Mouse (Mus musculus): ENCODE measurements at regions not wholly inside any gene's neighbourhood (a gene's known extent, or its start where the extent isn't known, plus 50 kb on each side); places are given as distances from the start of the nearest gene placed in this dataset.
A peak's percentile ranks its signal among the peaks of the same experiment; 100 is the strongest.

- no peak for DNase-seq
Measured at GRCm38 (mm10) chr8:82702044-82702443, 71.9 kb downstream of the Zfp330 start.

GRCm38 (mm10) chr8:82700471-82700870, 73.5 kb downstream of the Zfp330 start:
- no peak for DNase-seq

DNA sequence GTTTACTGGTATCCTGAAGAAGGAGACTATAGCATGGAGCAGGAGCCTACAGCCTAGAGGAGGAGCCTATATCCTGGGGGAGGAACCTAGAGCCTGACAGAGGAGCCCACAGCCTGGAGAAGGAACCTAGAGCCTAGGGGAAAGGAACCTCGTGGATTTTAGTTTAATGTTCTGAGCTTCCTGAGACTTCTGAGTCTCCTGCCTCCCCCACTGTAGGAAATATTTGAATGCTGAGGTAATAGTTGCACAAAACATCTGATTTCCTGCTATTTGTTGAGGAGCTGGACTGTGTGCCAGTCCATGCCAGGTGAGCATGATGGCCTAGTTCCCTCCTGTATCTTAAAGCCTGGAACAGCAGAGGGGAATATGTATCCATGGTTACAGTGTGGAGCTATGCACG, 74.7 kb downstream of the Zfp330 start:
- no peak for DNase-seq

DNA sequence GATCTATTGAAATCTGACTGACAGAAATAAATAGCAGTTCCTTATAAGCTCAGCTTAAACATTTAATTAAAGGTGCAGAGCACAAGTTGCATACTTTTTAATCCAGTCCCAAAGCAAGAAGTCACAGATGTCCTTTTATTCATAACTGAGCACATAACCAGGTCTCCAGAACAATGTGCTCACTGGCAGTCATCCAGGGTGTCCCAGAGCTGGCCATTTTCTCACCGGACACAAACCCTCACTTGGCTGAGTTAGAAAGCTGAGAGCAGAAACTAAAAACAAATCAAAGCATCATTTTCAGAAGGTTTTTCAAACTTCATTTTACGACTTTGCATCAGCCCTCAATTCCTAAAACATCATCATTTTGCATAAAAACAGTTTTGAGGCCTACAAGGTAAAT, 75.9 kb downstream of the Zfp330 start:
- DNase-seq, result no peak

DNA sequence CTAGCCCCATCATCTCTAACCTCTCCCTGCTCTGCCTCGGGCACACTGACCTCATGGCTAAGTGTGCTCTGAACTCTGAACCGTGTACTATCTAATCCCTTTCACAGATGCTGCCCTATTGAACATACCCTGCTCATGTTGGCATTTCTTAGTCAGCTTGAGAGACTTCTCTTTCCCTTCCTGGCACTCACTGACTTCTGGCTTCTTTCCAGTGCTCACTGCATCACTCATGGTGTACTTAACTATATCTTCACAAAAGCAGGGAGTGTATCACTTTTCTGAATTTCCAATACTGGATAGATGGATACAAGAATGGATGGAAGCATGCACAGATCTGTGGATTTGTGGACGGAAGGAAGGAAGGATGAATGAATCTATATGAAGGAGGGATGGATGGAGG, 80.9 kb downstream of the Zfp330 start:
- no peak for DNase-seq

DNA sequence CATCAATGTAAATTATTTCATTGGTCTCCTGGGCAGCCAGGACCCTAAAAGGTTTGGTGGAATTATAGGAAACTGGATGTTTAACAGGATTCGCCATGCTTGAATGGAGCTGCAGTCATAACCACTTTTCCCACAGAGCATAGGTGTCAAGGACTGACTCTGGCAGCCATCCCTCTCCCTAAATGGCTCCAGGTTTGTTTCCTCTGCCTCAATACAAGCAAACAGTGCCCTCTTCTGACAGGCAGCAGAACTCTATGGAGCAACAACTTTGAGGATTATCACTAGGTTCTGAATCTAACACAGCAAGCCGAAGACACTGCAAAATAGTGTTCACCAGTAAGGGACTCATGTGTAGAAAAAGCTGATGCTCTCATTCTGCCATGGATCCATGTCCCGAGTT, 84.6 kb downstream of the Zfp330 start:
- peak; percentile 7 for DNase-seq

GRCm38 (mm10) chr8:82685966-82686365, 88.0 kb downstream of the Zfp330 start:
- DNase-seq, result no peak

GRCm38 (mm10) chr8:82678793-82679192, 95.2 kb downstream of the Zfp330 start:
- DNase-seq, result no peak

- no peak for DNase-seq
Measured at GRCm38 (mm10) chr8:82677781-82678180, 96.2 kb downstream of the Zfp330 start.

GRCm38 (mm10) chr8:82669241-82669640, 104.7 kb downstream of the Zfp330 start:
- DNase-seq, result no peak

- DNase-seq, result no peak
Measured at GRCm38 (mm10) chr8:82665131-82665530, 108.8 kb downstream of the Zfp330 start.

GRCm38 (mm10) chr8:82640502-82640901, 133.5 kb downstream of the Zfp330 start:
- no peak for DNase-seq

DNA sequence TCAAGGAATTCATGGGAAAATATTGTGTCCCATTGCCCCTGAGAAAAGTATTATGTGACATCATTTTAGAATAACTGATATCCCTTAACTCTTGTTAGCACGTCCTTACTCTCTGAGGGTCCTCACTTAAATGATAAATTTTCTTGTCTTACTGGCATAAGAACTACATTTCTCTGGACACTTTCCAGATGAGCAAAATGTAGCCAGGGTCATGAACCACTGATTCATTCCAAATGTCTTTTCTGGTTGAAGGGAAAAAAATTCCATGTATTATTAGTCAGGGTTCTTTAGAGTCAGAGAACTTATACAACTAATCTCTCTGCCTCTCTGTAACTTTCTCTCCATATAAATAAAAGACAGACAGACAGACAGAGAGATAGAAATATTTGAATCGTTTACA, 143.5 kb downstream of the Zfp330 start:
- no peak for DNase-seq

DNA sequence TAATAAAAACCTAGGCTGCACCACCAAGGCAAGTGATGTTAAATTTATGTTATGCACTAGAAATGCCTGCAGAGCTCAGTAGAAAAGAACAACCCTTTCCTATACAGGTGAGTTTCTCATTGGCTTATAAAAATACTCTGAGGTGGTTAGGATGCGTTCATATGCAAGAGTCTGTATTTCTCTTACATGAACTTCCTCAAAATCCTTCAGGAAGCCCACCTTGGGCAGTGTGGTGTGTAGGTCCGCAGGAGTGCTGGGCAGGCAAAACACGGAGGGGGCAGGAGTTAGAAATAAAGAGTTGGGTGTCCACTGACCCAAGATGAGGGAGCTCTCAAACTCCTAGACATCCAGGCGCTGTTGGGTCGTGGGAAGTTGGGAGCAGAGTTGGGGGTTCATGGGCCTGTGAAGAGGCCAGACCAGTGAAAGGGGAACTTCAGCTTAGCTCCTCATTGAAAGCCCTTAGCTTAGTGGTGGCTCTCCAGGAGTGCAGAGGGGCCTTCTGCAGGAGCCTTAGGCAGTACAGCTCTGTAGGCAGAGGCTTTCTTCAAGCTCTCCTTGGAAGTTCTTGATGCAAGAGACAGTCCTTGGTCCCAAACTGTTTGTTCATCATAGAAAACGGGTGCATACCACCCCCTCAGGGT, 150.0 kb downstream of the Zfp330 start:
- DNase-seq, result no peak

- DNase-seq, result no peak
Measured at GRCm38 (mm10) chr8:82618668-82619067, 155.3 kb downstream of the Zfp330 start.

GRCm38 (mm10) chr8:82601556-82601955, 172.4 kb downstream of the Zfp330 start:
- no peak for DNase-seq

GRCm38 (mm10) chr8:82573434-82573833, 170.4 kb upstream of the Il15 start:
- no peak for DNase-seq

GRCm38 (mm10) chr8:82538121-82538520, 135.1 kb upstream of the Il15 start:
- no peak for DNase-seq

DNA sequence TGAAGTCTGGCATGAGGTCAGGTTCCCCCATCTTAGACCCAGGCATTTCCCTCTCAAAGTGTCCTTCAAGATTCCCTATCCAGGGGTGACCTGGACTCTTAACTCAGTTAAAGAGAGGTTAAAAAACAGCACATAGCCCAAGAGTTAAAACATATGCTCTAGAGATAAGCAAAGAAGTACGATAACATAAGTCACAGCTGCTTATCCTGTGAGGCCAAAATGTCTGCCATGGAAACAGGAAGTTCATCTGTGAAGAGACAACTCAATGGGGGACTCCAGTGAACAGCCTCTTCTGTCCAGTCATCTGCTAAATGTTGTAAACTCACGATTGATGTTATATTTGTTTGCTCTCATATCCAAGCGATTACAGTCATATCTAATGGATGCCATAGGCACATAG, 126.1 kb upstream of the Il15 start:
- no peak for DNase-seq

- DNase-seq, result no peak
Measured at GRCm38 (mm10) chr8:82523866-82524265, 120.8 kb upstream of the Il15 start.

- DNase-seq, result no peak
Measured at GRCm38 (mm10) chr8:82498496-82498895, 95.5 kb upstream of the Il15 start.

DNA sequence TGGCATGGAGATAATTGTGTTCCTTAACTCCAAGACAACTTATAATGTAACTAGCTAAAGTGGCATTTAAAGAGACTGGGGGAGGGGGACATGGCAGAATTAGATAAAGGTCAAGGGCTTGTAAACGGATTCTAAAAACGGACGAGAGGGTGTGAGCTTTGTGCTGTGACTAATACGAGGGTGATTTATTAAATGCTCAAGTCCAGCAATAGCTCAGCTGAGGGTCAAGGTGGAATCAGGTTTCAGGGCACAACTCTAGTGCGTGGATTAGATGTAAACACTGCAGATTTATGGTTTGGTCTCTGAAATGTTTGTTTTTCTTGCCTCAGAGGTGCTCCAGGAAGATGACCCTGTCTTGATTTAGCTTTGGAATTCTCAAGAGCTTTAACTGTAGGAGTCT, 74.8 kb upstream of the Il15 start:
- DNase-seq, result no peak

GRCm38 (mm10) chr8:82477426-82477769, 74.4 kb upstream of the Il15 start:
- DNase-seq, result no peak

GRCm38 (mm10) chr8:82476708-82477425, 73.8 kb upstream of the Il15 start:
- DNase-seq, result no peak

DNA sequence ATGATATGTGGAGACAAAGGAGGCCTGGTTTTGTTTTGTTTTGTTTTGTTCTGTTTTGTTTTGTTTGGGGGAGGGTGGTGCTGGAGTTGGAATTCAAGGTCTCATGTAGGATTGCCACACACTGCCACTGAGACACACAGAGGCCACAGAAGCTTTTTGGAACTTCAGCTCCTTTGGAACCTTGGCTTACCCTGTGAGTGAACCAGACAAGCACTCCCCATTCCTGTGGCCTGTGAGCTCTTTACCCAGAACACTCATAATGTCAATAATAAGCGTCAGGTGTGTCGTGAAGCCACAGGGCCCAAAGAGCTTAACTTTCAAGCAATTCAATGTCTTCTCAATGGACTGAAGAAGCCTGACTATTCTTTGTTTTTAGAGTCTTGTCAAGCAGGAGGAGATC, 70.2 kb upstream of the Il15 start:
- no peak for DNase-seq

All from thymus, postnatal 4 days (tissue).